Mouse (Mus musculus): ENCODE measurements around the gene Actn2. TPM values are rescaled to one million over a fixed set of nuclear protein-coding genes. Genes with fewer than 3 reads are reported as not detected.

Actn2 gene
- polyA plus RNA-seq, 1 experiment from 2014 or later: 1.7 TPM

- no peak for ATAC-seq (ENCODE audit: low FRiP score, low TSS enrichment)
- no peaks in the 10 kb centered on the region for H3K9me3 ChIP-seq (ENCODE audit: control insufficient read depth, low read length)
- 72% methylated on average over 4 of the region's 4 CpGs for WGBS
Measured at GRCm38 (mm10) chr13:12356184-12356583, 15.6 kb upstream of the Actn2 start.

GRCm38 (mm10) chr13:12349197-12349824, 8.8 kb upstream of the Actn2 start:
- Histone ChIP-seq H3K27me3 (ENCODE audit: control insufficient read depth, insufficient read depth, low read length) (no peaks in the 10 kb centered on the region), H3K4me2 (replicated peaks; ENCODE audit: low read depth, low read length) (no peak overlapping the region), H3K4me3 (ENCODE audit: low read length) (no peak overlapping the region), H3K9ac (ENCODE audit: low read depth, low read length) (no peak overlapping the region), H3K4me1 (ENCODE audit: control insufficient read depth, insufficient read depth, low read length) (no peaks in the 10 kb centered on the region), H3K9me3 (ENCODE audit: control insufficient read depth, low read length) (no peaks in the 10 kb centered on the region), H3K36me3 (ENCODE audit: control insufficient read depth, insufficient read depth, low read length) (no peaks in the 10 kb centered on the region), H3K27ac (ENCODE audit: low read depth, low read length) (no peak overlapping the region)
- no peak for ATAC-seq (ENCODE audit: low FRiP score, low TSS enrichment)
- WGBS: 68% methylated on average over 13 of the region's 13 CpGs

More at GRCm38 (mm10) chr13:12356184-12356583, 15.6 kb upstream of the Actn2 start:
- H3K27ac ChIP-seq (ENCODE audit: low read depth, low read length): no peak overlapping the region
- no peak overlapping the region for H3K9ac ChIP-seq (ENCODE audit: low read depth, low read length)
- H3K27me3 ChIP-seq (ENCODE audit: control insufficient read depth, insufficient read depth, low read length): no peaks in the 10 kb centered on the region
- no peak overlapping the region for H3K4me3 ChIP-seq (ENCODE audit: low read length)
- H3K4me2 ChIP-seq (replicated peaks; ENCODE audit: low read depth, low read length): no peak overlapping the region
- H3K36me3 ChIP-seq (ENCODE audit: control insufficient read depth, insufficient read depth, low read length): no peaks in the 10 kb centered on the region
- no peaks in the 10 kb centered on the region for H3K4me1 ChIP-seq (ENCODE audit: control insufficient read depth, insufficient read depth, low read length)

- ATAC-seq (ENCODE audit: low FRiP score, low TSS enrichment): no peak
- 81% methylated on average over 3 of the region's 3 CpGs for WGBS
- Histone ChIP-seq H3K9ac (ENCODE audit: low read depth, low read length) (no peak overlapping the region), H3K36me3 (ENCODE audit: control insufficient read depth, insufficient read depth, low read length) (no peaks in the 10 kb centered on the region), H3K27ac (ENCODE audit: low read depth, low read length) (no peak overlapping the region), H3K4me2 (replicated peaks; ENCODE audit: low read depth, low read length) (no peak overlapping the region), H3K27me3 (ENCODE audit: control insufficient read depth, insufficient read depth, low read length) (no peaks in the 10 kb centered on the region), H3K4me1 (ENCODE audit: control insufficient read depth, insufficient read depth, low read length) (no peaks in the 10 kb centered on the region), H3K9me3 (ENCODE audit: control insufficient read depth, low read length) (no peaks in the 10 kb centered on the region), H3K4me3 (ENCODE audit: low read length) (no peak overlapping the region)
Measured at GRCm38 (mm10) chr13:12346837-12347236, 6.3 kb upstream of the Actn2 start.

GRCm38 (mm10) chr13:12341447-12341846, 887 bp upstream of the Actn2 start:
- Histone ChIP-seq H3K27me3 (ENCODE audit: control insufficient read depth, insufficient read depth, low read length) (no peaks in the 10 kb centered on the region), H3K9ac (ENCODE audit: low read depth, low read length) (no peak overlapping the region), H3K9me3 (ENCODE audit: control insufficient read depth, low read length) (no peaks in the 10 kb centered on the region), H3K4me2 (replicated peaks; ENCODE audit: low read depth, low read length) (no peak overlapping the region), H3K27ac (ENCODE audit: low read depth, low read length) (no peak overlapping the region), H3K36me3 (ENCODE audit: control insufficient read depth, insufficient read depth, low read length) (no peaks in the 10 kb centered on the region), H3K4me1 (ENCODE audit: control insufficient read depth, insufficient read depth, low read length) (peaks cover 4% of the 10 kb centered on the region; the same call in 1 of the 2 replicates), H3K4me3 (ENCODE audit: low read length) (no peak overlapping the region)
- WGBS: 14% methylated on average over 6 of the region's 6 CpGs
- no peak for ATAC-seq (ENCODE audit: low FRiP score, low TSS enrichment)

- no peak for ATAC-seq (ENCODE audit: low FRiP score, low TSS enrichment)
- Histone ChIP-seq H3K9ac (ENCODE audit: low read depth, low read length) (no peak overlapping the region), H3K4me2 (replicated peaks; ENCODE audit: low read depth, low read length) (no peak overlapping the region), H3K36me3 (ENCODE audit: control insufficient read depth, insufficient read depth, low read length) (no peaks in the 10 kb centered on the region), H3K9me3 (ENCODE audit: control insufficient read depth, low read length) (no peaks in the 10 kb centered on the region), H3K27ac (ENCODE audit: low read depth, low read length) (no peak overlapping the region), H3K27me3 (ENCODE audit: control insufficient read depth, insufficient read depth, low read length) (no peaks in the 10 kb centered on the region), H3K4me1 (ENCODE audit: control insufficient read depth, insufficient read depth, low read length) (peaks cover 4% of the 10 kb centered on the region; the same call in 1 of the 2 replicates), H3K4me3 (ENCODE audit: low read length) (no peak overlapping the region)
Measured at GRCm38 (mm10) chr13:12339446-12339845, 1.1 kb downstream of the Actn2 start.

- no peak overlapping the region for H3K4me3 ChIP-seq (ENCODE audit: low read length)
- ATAC-seq (ENCODE audit: low FRiP score, low TSS enrichment): no peak
- no peak overlapping the region for H3K27ac ChIP-seq (ENCODE audit: low read depth, low read length)
- H3K4me1 ChIP-seq (ENCODE audit: control insufficient read depth, insufficient read depth, low read length): peaks cover 4% of the 10 kb centered on the region; the same call in 1 of the 2 replicates
- H3K9me3 ChIP-seq (ENCODE audit: control insufficient read depth, low read length): no peaks in the 10 kb centered on the region
- H3K27me3 ChIP-seq (ENCODE audit: control insufficient read depth, insufficient read depth, low read length): no peaks in the 10 kb centered on the region
- 88% methylated on average over 7 of the region's 7 CpGs for WGBS
- H3K9ac ChIP-seq (ENCODE audit: low read depth, low read length): no peak overlapping the region
- no peak overlapping the region for H3K4me2 ChIP-seq (replicated peaks; ENCODE audit: low read depth, low read length)
- H3K36me3 ChIP-seq (ENCODE audit: control insufficient read depth, insufficient read depth, low read length): no peaks in the 10 kb centered on the region
Measured at GRCm38 (mm10) chr13:12337752-12338151, 2.8 kb downstream of the Actn2 start.

GRCm38 (mm10) chr13:12334016-12334415, 6.5 kb downstream of the Actn2 start:
- WGBS: 55% methylated on average over 12 of the region's 12 CpGs
- Histone ChIP-seq H3K27ac (ENCODE audit: low read depth, low read length) (no peak overlapping the region), H3K9ac (ENCODE audit: low read depth, low read length) (no peak overlapping the region), H3K4me3 (ENCODE audit: low read length) (no peak overlapping the region), H3K4me2 (replicated peaks; ENCODE audit: low read depth, low read length) (no peak overlapping the region), H3K36me3 (ENCODE audit: control insufficient read depth, insufficient read depth, low read length) (no peaks in the 10 kb centered on the region), H3K27me3 (ENCODE audit: control insufficient read depth, insufficient read depth, low read length) (no peaks in the 10 kb centered on the region), H3K4me1 (ENCODE audit: control insufficient read depth, insufficient read depth, low read length) (no peaks in the 10 kb centered on the region), H3K9me3 (ENCODE audit: control insufficient read depth, low read length) (no peaks in the 10 kb centered on the region)
- no peak for ATAC-seq (ENCODE audit: low FRiP score, low TSS enrichment)

- WGBS: 98% methylated on average over 5 of the region's 5 CpGs
- ATAC-seq (ENCODE audit: low FRiP score, low TSS enrichment): 0 out of 2 replicates have a peak, but pooled peaks have one; percentile 35
Measured at GRCm38 (mm10) chr13:12331528-12331927, 9.0 kb downstream of the Actn2 start.

GRCm38 (mm10) chr13:12328392-12328791, 12.2 kb downstream of the Actn2 start:
- no peak for ATAC-seq (ENCODE audit: low FRiP score, low TSS enrichment)
- no peak overlapping the region for H3K4me2 ChIP-seq (replicated peaks; ENCODE audit: low read depth, low read length)
- H3K4me1 ChIP-seq (ENCODE audit: control insufficient read depth, insufficient read depth, low read length): no peaks in the 10 kb centered on the region
- H3K36me3 ChIP-seq (ENCODE audit: control insufficient read depth, insufficient read depth, low read length): no peaks in the 10 kb centered on the region
- no peaks in the 10 kb centered on the region for H3K27me3 ChIP-seq (ENCODE audit: control insufficient read depth, insufficient read depth, low read length)
- H3K9me3 ChIP-seq (ENCODE audit: control insufficient read depth, low read length): no peaks in the 10 kb centered on the region
- no peak overlapping the region for H3K4me3 ChIP-seq (ENCODE audit: low read length)
- H3K27ac ChIP-seq (ENCODE audit: low read depth, low read length): no peak overlapping the region
- WGBS: 85% methylated on average over 4 of the region's 4 CpGs
- no peak overlapping the region for H3K9ac ChIP-seq (ENCODE audit: low read depth, low read length)

More at GRCm38 (mm10) chr13:12331528-12331927, 9.0 kb downstream of the Actn2 start:
- Histone ChIP-seq H3K27ac (ENCODE audit: low read depth, low read length) (no peak overlapping the region), H3K4me2 (replicated peaks; ENCODE audit: low read depth, low read length) (no peak overlapping the region), H3K36me3 (ENCODE audit: control insufficient read depth, insufficient read depth, low read length) (no peaks in the 10 kb centered on the region), H3K4me3 (ENCODE audit: low read length) (no peak overlapping the region), H3K9ac (ENCODE audit: low read depth, low read length) (no peak overlapping the region), H3K27me3 (ENCODE audit: control insufficient read depth, insufficient read depth, low read length) (no peaks in the 10 kb centered on the region), H3K4me1 (ENCODE audit: control insufficient read depth, insufficient read depth, low read length) (no peaks in the 10 kb centered on the region), H3K9me3 (ENCODE audit: control insufficient read depth, low read length) (no peaks in the 10 kb centered on the region)

All from kidney, embryonic 14.5 days (tissue).